Mouse (Mus musculus): Measurements from ENCODE around the gene Cbx7.

- TF ChIP-seq CTCF (IDR thresholded peaks at IDR 0.05; ENCODE audit: insufficient read depth, low read length), result no peak
- TF ChIP-seq POLR2A (IDR thresholded peaks at IDR 0.05; ENCODE audit: borderline replicate concordance, extremely low read depth, low read depth, low read length), result no peak
These were observed 34.5 kb upstream of the Cbx7 start for GRCm38 (mm10) chr15:80005436-80005835.
